Mouse (Mus musculus): ENCODE measurements around the gene Snx27.

- TF ChIP-seq CTCF (IDR thresholded peaks at IDR 0.05; ENCODE audit: insufficient read depth, low read depth, low read length) (no peak), POLR2A (IDR thresholded peaks at IDR 0.05; ENCODE audit: insufficient read depth, low read depth, low read length) (no peak)
These were observed 27.1 kb upstream of the Snx27 start for GRCm38 (mm10) chr3:94609621-94610020.

All from olfactory bulb, adult 2 months (tissue).